Mouse (Mus musculus): ENCODE results near the gene Kmt2b. TPM values are rescaled to one million over a fixed set of nuclear protein-coding genes. Genes with fewer than 3 reads are reported as not detected.

Gene Kmt2b
- polyA plus RNA-seq, 1 experiment: 102 TPM

GRCm38 (mm10) chr7:30533941-30534632 lies 54.4 kb downstream of the Kmt2b start:
- Histone ChIP-seq H3K27ac (ENCODE audit: control insufficient read depth, insufficient read depth, low read depth, low read length, poor library complexity) (no peak overlapping the region; the same call in 1 of the 2 replicates), H3K4me1 (ENCODE audit: control insufficient read depth, insufficient read depth, low read length) (no peaks in the 10 kb centered on the region), H3K4me3 (replicated peaks; ENCODE audit: control insufficient read depth, low read depth, low read length) (peak overlapping the region; percentile 77)
- 31% methylated on average over 26 of the region's 26 CpGs for WGBS
- TF ChIP-seq CTCF (IDR thresholded peaks at IDR 0.05; ENCODE audit: control insufficient read depth, insufficient read depth, low read length) (no peak), POLR2A (IDR thresholded peaks at IDR 0.05; ENCODE audit: borderline replicate concordance, control insufficient read depth, low read depth, low read length) (no peak)

GRCm38 (mm10) chr7:30532931-30533330 lies 55.6 kb downstream of the Kmt2b start:
- no peak overlapping the region for H3K27ac ChIP-seq (ENCODE audit: control insufficient read depth, insufficient read depth, low read depth, low read length, poor library complexity)
- WGBS: 80% methylated on average over 8 of the region's 8 CpGs
- H3K4me3 ChIP-seq (replicated peaks; ENCODE audit: control insufficient read depth, low read depth, low read length): no peak overlapping the region
- no peaks in the 10 kb centered on the region for H3K4me1 ChIP-seq (ENCODE audit: control insufficient read depth, insufficient read depth, low read length)
- TF ChIP-seq POLR2A (IDR thresholded peaks at IDR 0.05; ENCODE audit: borderline replicate concordance, control insufficient read depth, low read depth, low read length) (no peak), CTCF (IDR thresholded peaks at IDR 0.05; ENCODE audit: control insufficient read depth, insufficient read depth, low read length) (no peak)

- Histone ChIP-seq H3K27ac (ENCODE audit: control insufficient read depth, insufficient read depth, low read depth, low read length, poor library complexity) (no peak overlapping the region), H3K4me3 (replicated peaks; ENCODE audit: control insufficient read depth, low read depth, low read length) (no peak overlapping the region), H3K4me1 (ENCODE audit: control insufficient read depth, insufficient read depth, low read length) (no peaks in the 10 kb centered on the region)
- TF ChIP-seq POLR2A (IDR thresholded peaks at IDR 0.05; ENCODE audit: borderline replicate concordance, control insufficient read depth, low read depth, low read length) (no peak), CTCF (IDR thresholded peaks at IDR 0.05; ENCODE audit: control insufficient read depth, insufficient read depth, low read length) (no peak)
- WGBS: 87% methylated on average over 9 of the region's 9 CpGs
Observed at GRCm38 (mm10) chr7:30531291-30531815, 57.2 kb downstream of the Kmt2b start.

- no peaks in the 10 kb centered on the region for H3K4me1 ChIP-seq (ENCODE audit: control insufficient read depth, insufficient read depth, low read length)
- TF ChIP-seq CTCF (IDR thresholded peaks at IDR 0.05; ENCODE audit: control insufficient read depth, insufficient read depth, low read length) (no peak), POLR2A (IDR thresholded peaks at IDR 0.05; ENCODE audit: borderline replicate concordance, control insufficient read depth, low read depth, low read length) (no peak)
- 92% methylated on average over 14 of the region's 14 CpGs for WGBS
- H3K27ac ChIP-seq (ENCODE audit: control insufficient read depth, insufficient read depth, low read depth, low read length, poor library complexity): no peak overlapping the region
- H3K4me3 ChIP-seq (replicated peaks; ENCODE audit: control insufficient read depth, low read depth, low read length): no peak overlapping the region
Observed at GRCm38 (mm10) chr7:30526981-30527380, 61.5 kb downstream of the Kmt2b start.

- Histone ChIP-seq H3K4me3 (replicated peaks; ENCODE audit: control insufficient read depth, low read depth, low read length) (no peak overlapping the region), H3K4me1 (ENCODE audit: control insufficient read depth, insufficient read depth, low read length) (no peaks in the 10 kb centered on the region), H3K27ac (ENCODE audit: control insufficient read depth, insufficient read depth, low read depth, low read length, poor library complexity) (no peak overlapping the region)
- no peak for TF ChIP-seq CTCF (IDR thresholded peaks at IDR 0.05; ENCODE audit: control insufficient read depth, insufficient read depth, low read length)
- 89% methylated on average over 17 of the region's 17 CpGs for WGBS
Observed at GRCm38 (mm10) chr7:30526399-30526798, 62.1 kb downstream of the Kmt2b start.

GRCm38 (mm10) chr7:30525954-30526353 lies 62.6 kb downstream of the Kmt2b start:
- Histone ChIP-seq H3K4me3 (replicated peaks; ENCODE audit: control insufficient read depth, low read depth, low read length) (no peak overlapping the region), H3K27ac (ENCODE audit: control insufficient read depth, insufficient read depth, low read depth, low read length, poor library complexity) (no peak overlapping the region), H3K4me1 (ENCODE audit: control insufficient read depth, insufficient read depth, low read length) (no peaks in the 10 kb centered on the region)
- TF ChIP-seq CTCF (IDR thresholded peaks at IDR 0.05; ENCODE audit: control insufficient read depth, insufficient read depth, low read length): no peak
- TF ChIP-seq POLR2A (IDR thresholded peaks at IDR 0.05; ENCODE audit: borderline replicate concordance, control insufficient read depth, low read depth, low read length): no peak
- WGBS: 90% methylated on average over 10 of the region's 10 CpGs

- TF ChIP-seq POLR2A (IDR thresholded peaks at IDR 0.05; ENCODE audit: borderline replicate concordance, control insufficient read depth, low read depth, low read length) (no peak), CTCF (IDR thresholded peaks at IDR 0.05; ENCODE audit: control insufficient read depth, insufficient read depth, low read length) (no peak)
- Histone ChIP-seq H3K4me1 (ENCODE audit: control insufficient read depth, insufficient read depth, low read length) (no peaks in the 10 kb centered on the region), H3K27ac (ENCODE audit: control insufficient read depth, insufficient read depth, low read depth, low read length, poor library complexity) (no peak overlapping the region), H3K4me3 (replicated peaks; ENCODE audit: control insufficient read depth, low read depth, low read length) (no peak overlapping the region)
- 74% methylated on average over 6 of the region's 6 CpGs for WGBS
Observed at GRCm38 (mm10) chr7:30524487-30524886, 64.0 kb downstream of the Kmt2b start.

GRCm38 (mm10) chr7:30522871-30523270 lies 65.7 kb downstream of the Kmt2b start:
- TF ChIP-seq POLR2A (IDR thresholded peaks at IDR 0.05; ENCODE audit: borderline replicate concordance, control insufficient read depth, low read depth, low read length) (no peak), CTCF (IDR thresholded peaks at IDR 0.05; ENCODE audit: control insufficient read depth, insufficient read depth, low read length) (no peak)
- no peaks in the 10 kb centered on the region for H3K4me1 ChIP-seq (ENCODE audit: control insufficient read depth, insufficient read depth, low read length)
- WGBS: 90% methylated on average over 10 of the region's 10 CpGs
- no peak overlapping the region for H3K4me3 ChIP-seq (replicated peaks; ENCODE audit: control insufficient read depth, low read depth, low read length)
- no peak overlapping the region for H3K27ac ChIP-seq (ENCODE audit: control insufficient read depth, insufficient read depth, low read depth, low read length, poor library complexity)
